Mouse (Mus musculus) hematopoietic multipotent progenitor cell, adult 10-12 weeks (in vitro differentiated cells): Measurements from ENCODE around the gene Akp3. TPM values are rescaled to one million over a fixed set of nuclear protein-coding genes. Genes with fewer than 3 reads are reported as not detected.

Source experiments
- polyA plus RNA-seq: library from polyadenylated mRNA; stranded (reverse); fragments of >175 nt; gene quantifications from 2 replicates; pipeline ENCODE4 v1.2.3, GENCODE M21; 2012; ENCODE audit warnings: low replicate concordance

Akp3 gene
- polyA plus RNA-seq = not detected in 2 replicates

DNA sequence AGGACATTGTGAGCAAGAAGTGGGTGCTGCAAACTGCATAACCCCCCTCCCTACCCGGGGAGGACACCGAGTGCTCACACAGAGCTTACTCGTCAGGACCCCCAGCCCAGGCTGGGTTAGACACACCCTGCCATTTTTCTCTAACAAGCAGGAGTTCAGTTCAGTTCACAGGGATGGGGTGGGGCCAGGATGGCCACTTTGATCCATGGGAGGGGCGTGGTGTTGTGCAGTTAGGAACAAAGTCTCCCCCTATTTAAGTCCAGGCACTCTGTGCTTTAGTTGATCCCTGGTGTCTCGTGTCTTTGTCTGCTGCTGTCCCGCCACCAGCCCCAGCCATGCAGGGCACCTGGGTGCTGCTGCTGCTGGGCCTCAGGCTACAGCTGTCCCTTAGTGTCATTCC is at the start of gene Akp3:
TSS of gene Akp3 (plus strand) at position 301 of the 400 bp plus-strand sequence.

DNA sequence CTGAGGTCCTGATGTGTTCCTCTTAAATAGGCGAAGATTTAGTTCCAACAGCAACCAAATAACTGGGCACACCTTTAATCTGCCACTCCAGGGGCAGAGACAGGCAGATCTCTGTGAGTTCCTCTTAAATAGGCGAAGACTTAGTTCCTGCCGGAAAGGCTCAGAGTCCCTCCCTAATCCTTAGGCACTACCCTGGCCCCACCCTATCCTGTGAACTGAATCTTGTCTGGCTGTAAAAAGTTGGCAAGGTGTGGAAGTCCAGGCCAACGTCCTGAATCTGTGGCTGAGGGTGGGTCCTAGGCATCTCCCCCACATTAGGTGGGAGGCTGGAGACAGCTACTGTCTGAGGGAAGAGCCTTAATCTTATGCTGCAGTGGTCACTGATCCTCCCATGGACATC is 34.9 kb upstream of the Akp3 start, which contains the start of gene Alppl2:
TSS of gene Alppl2 (minus strand) at position 101 of the 400 bp plus-strand sequence.

DNA sequence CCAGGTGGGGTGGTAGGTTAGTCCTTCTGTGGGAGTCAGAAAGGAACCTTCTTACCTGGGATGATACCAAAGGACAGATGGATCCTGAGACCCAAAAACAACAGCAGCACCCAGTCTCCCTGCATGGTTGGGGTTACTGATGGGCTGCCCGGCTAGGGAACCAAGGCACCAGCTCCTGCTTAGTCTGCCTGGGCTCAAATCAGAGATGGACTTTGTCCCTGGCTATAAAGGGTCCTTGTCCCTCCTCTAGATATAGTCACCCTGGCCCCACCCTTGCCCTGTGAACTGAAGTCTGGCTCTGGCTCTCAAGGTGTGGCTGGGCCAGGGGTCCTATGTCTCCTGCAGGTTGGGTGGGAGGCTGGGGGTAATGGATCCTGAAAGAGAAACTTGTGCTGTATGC is 23.4 kb upstream of the Akp3 start, which contains the start of gene Alpi:
TSS of gene Alpi (minus strand) at position 196 of the 400 bp plus-strand sequence.

DNA sequence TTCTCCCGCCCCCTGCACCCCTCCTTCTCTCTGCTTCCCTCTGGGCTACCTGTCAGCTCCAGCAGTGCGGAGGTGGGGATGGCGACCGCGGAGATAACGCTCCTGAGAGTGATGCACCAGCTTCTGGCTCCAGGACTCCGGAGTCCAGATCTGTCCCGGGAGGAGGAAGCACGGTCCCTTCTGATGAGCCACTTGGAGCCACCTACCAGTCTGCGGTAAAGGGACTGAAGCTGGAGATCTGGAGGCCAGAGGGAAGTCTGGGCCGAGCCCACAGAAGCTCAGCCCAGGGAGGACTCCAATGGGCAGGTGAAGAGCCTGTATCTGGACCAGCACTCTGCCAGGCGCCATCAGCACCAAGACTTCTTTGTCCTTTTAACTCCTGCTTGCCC is 31.4 kb downstream of the Akp3 start, which contains the start of gene Ecel1:
TSS of gene Ecel1 (minus strand) at position 323 of the 389 bp plus-strand sequence.

Other genes with a start within 250 kb of the Akp3 start
- gene Alppl2, start 35.0 kb upstream of the Akp3 start, polyA plus RNA-seq = not detected in 2 replicates
- gene Alpi, start 23.4 kb upstream of the Akp3 start, polyA plus RNA-seq = not detected in 2 replicates
- gene Ecel1, start 31.5 kb downstream of the Akp3 start, polyA plus RNA-seq = 0.05 and 0.18 TPM in 2 replicates
- not detected in 2 replicates for gene Prss56, start 58.3 kb downstream of the Akp3 start, polyA plus RNA-seq
- not detected in 2 replicates for gene Chrnd, start 65.6 kb downstream of the Akp3 start, polyA plus RNA-seq
- not detected in 2 replicates for gene Chrng, start 79.7 kb downstream of the Akp3 start, polyA plus RNA-seq
- gene Eif4e2, start 88.9 kb downstream of the Akp3 start, polyA plus RNA-seq = 16.0 and 17.9 TPM in 2 replicates
- 1.0 and 3.5 TPM in 2 replicates for gene Efhd1, start 139.4 kb downstream of the Akp3 start, polyA plus RNA-seq
- 15.9 and 22.5 TPM in 2 replicates for gene Gigyf2, start 202.0 kb downstream of the Akp3 start, polyA plus RNA-seq